Comparison of ENCODE assay signal across 8 mouse cellular contexts in the genomic region with DNA sequence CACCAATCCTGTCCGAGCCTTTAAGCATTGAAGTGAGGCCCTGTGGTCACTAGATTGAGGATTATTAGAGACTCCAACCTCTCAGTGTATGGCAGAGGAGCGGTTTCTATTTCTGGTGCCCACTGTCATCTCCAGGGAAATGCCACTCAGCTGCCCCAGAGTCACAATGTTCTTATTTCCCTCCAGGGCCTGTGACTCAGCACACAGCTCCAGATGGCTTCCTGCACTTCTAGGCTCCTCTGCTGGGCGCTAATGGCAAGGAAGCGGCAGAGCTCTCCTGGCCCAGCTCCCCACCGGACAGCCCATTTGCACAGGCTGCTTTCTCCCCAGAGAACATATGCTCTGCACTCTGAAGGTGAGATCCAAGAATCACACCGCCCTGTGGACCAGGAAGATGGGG.
DNase-seq lines count a peak whose midpoint lies in the region; ATAC-seq lines count a peak whose summit lies in the region.

No protein-coding gene starts in this region.

- no peak for DNase-seq in frontal cortex, postnatal 25 days (ENCODE audit: low spot score in 2 of 2)
- peak; percentile 78 for DNase-seq in 3134 (ENCODE audit: extremely low read depth, insufficient read length, low spot score)
- DNase-seq in cerebellum, adult 11-12 months: peak; percentile 96
- DNase-seq in gastrocnemius, postnatal 25 days: peak; percentile 84
- peak; percentile 38 to 43 for DNase-seq in kidney, postnatal 36 days
- peak; percentile 94 for DNase-seq in skeletal muscle tissue, adult 2 months (ENCODE audit: low read depth, low spot score)
- DNase-seq in urinary bladder, postnatal 14 days (ENCODE audit: low spot score): no peak

- peak; percentile 69 for ATAC-seq in frontal cortex, adult (ENCODE audit: low TSS enrichment)

Comparison
In these comparisons a context has a peak if more than half of its experiments do, and no peak if none do; other contexts are left out.
1. DNase-seq: peak in 3134 (single experiment), cerebellum, adult 11-12 months (single experiment), gastrocnemius, postnatal 25 days (single experiment), kidney, postnatal 36 days (2 of 2) and skeletal muscle tissue, adult 2 months (single experiment); none in frontal cortex, postnatal 25 days (0 of 2) and urinary bladder, postnatal 14 days (single experiment).